Mouse (Mus musculus) layer of hippocampus, adult 8-10 months (tissue): Measurements from ENCODE around the gene Necab2. TPM values are rescaled to one million over a fixed set of nuclear protein-coding genes. Genes with fewer than 3 reads are reported as not detected.

Experiments used
- DNase-seq, 2 experiments: peaks; one replicate each; pipeline ENCODE4 v3.0.0; 2022; ENCODE audit warnings: low spot score in 2 of 2
- total RNA-seq, 4 experiments: library from RNA; stranded (reverse); gene quantifications; 2 replicates each; pipeline ENCODE4 v1.2.4; 2022

Necab2 gene
- total RNA-seq, 4 experiments from 2014 or later: 104 to 119 (median 115) TPM

- DNase-seq: no peak
These were observed 6.4 kb downstream of the Necab2 start for GRCm38 (mm10) chr8:119452919-119453318.

GRCm38 (mm10) chr8:119456045-119456444 is 9.5 kb downstream of the Necab2 start:
- no peak for DNase-seq

DNA sequence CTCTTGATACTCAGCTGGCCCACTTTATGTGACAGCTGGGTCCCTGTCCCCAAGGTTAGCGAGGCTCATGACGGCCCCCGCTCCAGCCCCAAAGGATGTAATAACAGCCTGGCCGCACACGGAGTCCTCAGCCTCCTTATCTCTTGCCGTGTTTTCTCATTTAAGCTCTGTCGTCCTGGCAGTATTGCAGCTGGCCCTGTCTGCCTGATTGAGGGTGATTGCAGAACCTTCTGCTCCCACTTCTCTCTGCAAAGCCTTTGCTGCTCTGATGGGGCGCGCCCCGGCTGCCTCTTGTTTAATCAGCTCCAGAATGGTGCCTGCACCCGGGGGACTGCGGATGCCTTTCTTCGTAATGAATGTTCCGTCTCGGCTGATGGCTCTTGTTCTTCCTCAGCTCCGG is 13.2 kb downstream of the Necab2 start:
- no peak for DNase-seq

DNA sequence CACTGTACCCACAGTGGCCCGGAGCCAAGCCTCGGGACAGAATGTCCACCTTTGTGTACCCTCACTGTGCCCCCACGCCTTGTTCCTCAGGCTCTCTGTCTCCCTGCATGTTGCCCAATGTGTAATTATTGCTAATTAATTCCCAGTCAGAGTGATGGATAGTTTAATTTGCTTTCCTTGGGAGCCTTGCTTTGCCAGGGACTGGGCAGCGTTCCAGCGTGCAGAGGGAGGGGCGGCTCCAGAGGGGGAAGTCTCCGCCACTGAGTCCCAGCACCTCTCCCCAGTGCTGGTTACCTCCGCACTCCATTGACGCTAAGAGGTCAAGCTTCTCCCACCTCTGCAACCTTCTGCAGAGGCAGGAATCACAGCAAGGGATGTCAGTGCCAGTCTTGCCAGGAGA is 14.8 kb downstream of the Necab2 start:
- no peak for DNase-seq

- DNase-seq: no peak
These were observed 17.2 kb downstream of the Necab2 start for GRCm38 (mm10) chr8:119463709-119464108.

DNA sequence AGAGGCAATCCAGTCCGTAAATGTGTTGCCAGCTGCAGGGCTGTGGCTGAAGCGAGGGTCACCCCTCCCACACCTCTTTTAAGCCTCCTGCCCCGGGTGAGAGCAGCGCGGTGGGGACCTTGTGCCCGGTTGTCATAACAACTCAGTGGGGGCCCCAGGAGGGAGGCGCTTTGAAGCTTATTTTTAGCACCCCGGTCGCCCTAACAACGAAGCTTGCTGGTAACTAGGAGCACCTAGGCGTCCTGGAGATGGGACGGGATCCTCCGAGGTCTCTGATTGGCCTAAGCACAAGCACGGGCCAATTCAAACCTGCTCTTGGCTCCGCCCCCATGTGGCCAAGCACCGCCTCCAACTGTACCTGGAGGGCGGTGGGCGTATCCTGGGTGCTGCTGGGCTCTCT is 19.6 kb downstream of the Necab2 start:
- peak; percentile 60 to 70 for DNase-seq

- DNase-seq: no peak
These were observed 20.3 kb downstream of the Necab2 start for GRCm38 (mm10) chr8:119466794-119467193.

DNA sequence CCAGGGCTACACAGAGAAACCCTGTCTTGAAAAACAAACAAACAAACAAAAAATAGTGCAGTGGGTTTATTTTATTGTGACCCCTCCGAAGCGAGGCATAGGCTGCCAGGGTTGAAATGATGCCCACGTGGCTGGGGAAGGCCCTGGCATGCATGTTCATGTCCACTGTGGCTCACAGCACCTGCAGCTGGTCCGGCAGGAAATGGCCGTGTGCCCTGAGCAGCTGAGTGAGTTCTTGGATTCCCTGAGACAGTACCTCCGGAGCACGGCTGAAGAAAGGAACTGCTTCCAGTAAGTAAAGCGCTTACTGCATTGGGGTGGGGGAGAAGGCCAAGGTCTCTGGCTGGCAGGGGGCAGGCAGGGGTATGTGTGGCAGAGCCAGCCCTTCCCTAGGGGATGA is 21.6 kb downstream of the Necab2 start:
- no peak for DNase-seq

DNA sequence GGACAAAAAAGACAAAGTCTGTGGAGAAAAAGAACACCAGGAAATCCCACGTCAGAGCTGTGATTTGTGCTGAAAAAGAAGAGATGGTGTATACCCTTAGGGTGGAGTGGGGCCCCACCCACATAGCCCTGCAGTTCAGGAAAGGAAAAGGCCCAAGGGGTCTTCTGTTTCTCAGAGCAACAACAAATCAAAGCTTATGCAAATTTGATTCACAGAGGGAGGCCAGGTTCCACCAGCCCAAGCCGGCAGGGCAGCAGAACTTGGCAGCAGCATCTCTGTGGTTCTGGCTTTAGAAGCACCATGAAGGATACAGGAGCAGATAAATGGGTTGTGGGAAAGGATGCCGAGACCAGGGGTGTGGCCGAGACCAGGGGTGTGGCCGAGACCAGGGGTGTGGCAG is 32.2 kb downstream of the Necab2 start:
- DNase-seq: no peak

DNA sequence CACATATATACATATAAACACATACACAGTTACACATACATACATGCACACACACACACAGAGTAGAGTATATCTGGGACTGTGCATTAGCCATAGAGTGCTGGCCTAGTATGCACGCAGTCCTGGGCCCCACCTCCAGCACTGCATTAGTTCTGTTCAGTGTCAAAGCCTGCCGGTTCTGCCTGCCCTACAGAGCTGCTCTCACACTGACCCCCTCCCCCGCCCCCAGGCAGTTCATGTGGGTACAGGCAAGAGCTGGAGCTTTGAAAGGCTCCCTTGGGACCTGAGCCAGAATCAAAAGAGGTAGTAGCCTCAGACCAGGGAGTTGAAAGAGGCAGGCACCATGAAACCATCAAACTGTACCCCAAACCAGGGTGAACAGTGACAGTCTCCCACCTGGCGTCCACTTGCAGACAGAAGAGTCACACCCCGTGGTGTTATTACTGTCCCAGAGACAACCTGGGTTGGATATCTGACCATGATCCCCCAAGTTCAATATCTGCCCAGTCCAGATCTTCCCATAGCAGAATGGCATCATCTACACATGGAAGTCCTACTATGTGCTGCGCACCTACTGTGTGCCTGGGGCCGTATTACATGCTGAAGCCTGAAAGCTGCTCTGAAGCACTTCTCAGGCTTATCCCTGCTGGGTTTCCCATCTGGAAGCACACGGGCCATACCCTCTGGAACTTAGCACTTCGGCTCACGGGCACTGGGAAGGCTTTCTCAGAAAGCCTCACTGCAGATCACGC is 37.8 kb downstream of the Necab2 start:
- DNase-seq: no peak

GRCm38 (mm10) chr8:119487093-119487492 is 40.6 kb downstream of the Necab2 start:
- no peak for DNase-seq

DNA sequence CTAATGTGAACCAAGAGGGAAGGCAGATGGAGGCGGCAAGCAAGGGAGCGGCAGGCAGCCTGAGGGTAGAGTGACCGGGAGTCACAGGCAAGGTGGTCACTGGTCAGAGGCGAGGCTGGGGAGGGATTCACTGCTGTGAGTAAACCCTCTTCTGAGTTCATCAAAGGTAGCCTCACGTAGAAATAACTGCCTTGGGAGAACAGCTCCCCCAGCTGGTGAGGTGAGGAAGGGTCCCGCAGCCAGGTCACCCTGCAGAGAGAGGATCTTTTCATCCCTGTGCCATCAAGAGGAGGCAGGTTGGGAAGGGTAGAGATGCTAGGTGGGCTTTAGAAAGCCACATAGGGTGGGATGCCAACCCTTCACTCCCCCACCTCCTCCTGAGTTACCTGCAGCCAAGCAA is 50.3 kb downstream of the Necab2 start:
- DNase-seq: peak in 1 of 2 experiments; percentile 32

GRCm38 (mm10) chr8:119499836-119500235 is 53.3 kb downstream of the Necab2 start:
- no peak for DNase-seq

DNA sequence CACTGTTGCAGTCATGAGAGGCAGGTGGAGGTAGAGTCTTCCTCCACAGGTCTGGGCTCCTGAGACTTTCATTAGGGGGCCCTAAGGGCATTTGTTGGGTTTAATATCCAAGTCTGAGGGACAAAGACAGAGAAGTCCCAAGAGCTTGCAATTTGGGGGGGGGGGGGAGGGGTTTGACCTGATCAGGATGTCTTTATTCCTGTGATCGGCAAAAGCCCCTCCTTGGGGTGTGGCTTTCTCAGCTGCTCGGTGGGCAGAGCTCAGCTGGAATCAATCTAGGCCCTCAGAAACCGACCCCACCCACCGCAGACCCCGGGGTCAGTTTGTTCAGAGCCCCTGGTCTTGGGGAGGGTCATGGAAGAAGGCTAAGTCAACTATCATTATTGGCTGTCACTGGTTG is 55.1 kb downstream of the Necab2 start, which contains the start of gene Slc38a8:
Gene Slc38a8, minus strand, starts transcription at position 101 of the 400 bp plus-strand sequence.
- no peak for DNase-seq

GRCm38 (mm10) chr8:119502111-119502510 is 55.6 kb downstream of the Necab2 start:
- no peak for DNase-seq

GRCm38 (mm10) chr8:119503191-119503767 is 56.8 kb downstream of the Necab2 start:
- no peak for DNase-seq

GRCm38 (mm10) chr8:119505488-119505887 is 59.0 kb downstream of the Necab2 start:
- DNase-seq: no peak

- DNase-seq: no peak
These were observed 59.6 kb downstream of the Necab2 start for GRCm38 (mm10) chr8:119506106-119506505.

GRCm38 (mm10) chr8:119510471-119510870 is 64.0 kb downstream of the Necab2 start:
- DNase-seq: no peak

- no peak for DNase-seq
These were observed 65.2 kb downstream of the Necab2 start for GRCm38 (mm10) chr8:119511722-119512121.

GRCm38 (mm10) chr8:119513405-119513804 is 66.9 kb downstream of the Necab2 start:
- DNase-seq: no peak

- DNase-seq: no peak
These were observed 68.4 kb downstream of the Necab2 start for GRCm38 (mm10) chr8:119514940-119515339.

- DNase-seq: no peak
These were observed 69.2 kb downstream of the Necab2 start for GRCm38 (mm10) chr8:119515767-119516166.
